Mouse (Mus musculus): Measurements from ENCODE around the gene Tmem247.

DNA sequence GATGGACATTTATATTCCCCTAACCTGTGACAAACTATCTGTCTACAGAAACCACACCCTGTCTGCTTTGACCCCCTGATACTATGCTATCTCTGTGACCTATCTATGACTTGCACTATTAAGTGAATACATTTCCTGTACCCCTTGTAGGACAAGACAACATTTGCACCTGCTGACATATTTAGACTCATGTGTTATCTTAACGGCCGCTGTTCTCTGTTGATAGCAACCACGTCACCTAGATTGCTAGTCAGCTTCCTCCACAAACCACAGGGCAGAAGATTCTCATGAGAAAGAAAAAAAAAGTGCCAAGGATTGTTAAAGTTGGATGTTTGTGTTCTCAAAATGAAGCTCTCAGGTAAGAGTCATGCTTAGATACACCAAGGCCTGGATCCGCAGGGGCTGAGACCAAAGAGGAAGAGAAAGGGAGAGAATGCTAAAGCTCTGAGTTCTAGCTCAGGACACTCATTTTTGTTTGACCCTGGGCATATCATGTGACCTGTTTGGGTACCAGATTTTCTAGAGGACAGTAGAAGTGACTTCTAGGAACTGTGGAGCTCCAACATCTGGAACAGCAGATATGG, 36.6 kb upstream of the Tmem247 start:
- TF ChIP-seq CTCF (IDR thresholded peaks at IDR 0.05; ENCODE audit: borderline replicate concordance, insufficient read depth, low read depth, low read length) (no peak), POLR2A (IDR thresholded peaks at IDR 0.05; ENCODE audit: borderline replicate concordance, insufficient read depth, low read length) (no peak)

Data from cerebellum, adult 2 months (tissue).